Mouse (Mus musculus) cerebellum, adult 2 months (tissue): Measurements from ENCODE around the gene Gnb1l.

ENCODE experiments used
- CTCF ChIP-seq: fragments of 200-500 bp; IDR thresholded peaks from 2 replicates; pipeline ENCODE4 v1.5.1; 2011; ENCODE audit warnings: low read depth, mild to moderate bottlenecking, control low read depth, low read length, moderate library complexity, borderline replicate concordance; ENCODE audit not compliant: insufficient read depth
- POLR2A ChIP-seq: fragments of 200-500 bp; IDR thresholded peaks from 2 replicates; pipeline ENCODE4 v1.6.1; 2011; ENCODE audit warnings: low read length, control low read depth, borderline replicate concordance; ENCODE audit not compliant: insufficient read depth

- no peak for TF ChIP-seq CTCF
- no peak for TF ChIP-seq POLR2A
Measured at GRCm38 (mm10) chr16:18451486-18452181, 46.9 kb upstream of the Gnb1l start.
